Mouse (Mus musculus) embryo, embryonic 10.5 days (tissue): ENCODE measurements at regions not wholly inside any gene's neighbourhood (a gene's known extent, or its start where the extent isn't known, plus 50 kb on each side); places are given as distances from the start of the nearest gene placed in this dataset.

ENCODE experiments used
- DNase-seq: peaks from one replicate; pipeline ENCODE4 v3.0.0-alpha.2; 2015; ENCODE audit warnings: low spot score

GRCm38 (mm10) chr14:31945125-31945524 lies 83.7 kb upstream of the Galnt15 start:
- DNase-seq = no peak

DNA sequence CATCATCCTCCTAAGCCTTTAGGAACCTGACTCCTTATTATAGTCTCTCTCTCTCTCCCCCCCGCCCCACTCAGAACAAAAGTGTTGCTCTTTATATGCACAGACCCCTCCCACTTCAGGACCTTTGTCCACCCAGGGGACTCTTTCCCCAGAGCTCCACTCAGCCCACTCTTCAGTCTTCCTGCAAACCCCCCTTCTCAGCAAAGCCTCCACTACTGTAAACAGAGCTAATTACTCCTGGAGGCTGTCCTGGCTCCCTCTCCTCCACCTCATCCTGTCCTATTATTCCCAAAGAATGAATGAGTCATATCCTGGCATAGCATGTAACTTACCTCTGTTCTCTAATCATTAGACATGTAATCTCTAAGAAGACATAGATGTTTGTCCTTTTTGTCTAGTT lies 82.8 kb upstream of the Galnt15 start:
- DNase-seq = no peak

DNA sequence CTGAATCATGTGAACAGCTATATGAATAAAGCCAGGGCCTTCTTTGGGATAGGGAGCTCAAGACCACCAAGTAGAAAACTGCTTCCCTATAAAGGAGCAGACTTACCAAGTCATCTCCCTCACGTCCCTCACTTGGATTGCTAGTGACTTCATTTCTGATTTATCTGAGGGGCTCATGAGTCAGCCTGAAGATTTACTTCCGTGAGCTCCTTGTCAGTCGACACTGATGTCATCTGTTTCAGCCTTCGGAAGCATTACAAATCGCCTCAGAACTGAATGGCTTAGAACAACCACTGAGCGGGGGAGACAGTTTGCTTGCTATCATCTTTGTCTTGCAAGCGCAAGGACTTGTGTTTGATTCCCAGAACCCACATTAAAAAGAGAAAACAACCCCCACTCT lies 81.5 kb upstream of the Galnt15 start:
- DNase-seq = peak; percentile 27

GRCm38 (mm10) chr14:31951894-31952293 lies 76.9 kb upstream of the Galnt15 start:
- no peak for DNase-seq

DNA sequence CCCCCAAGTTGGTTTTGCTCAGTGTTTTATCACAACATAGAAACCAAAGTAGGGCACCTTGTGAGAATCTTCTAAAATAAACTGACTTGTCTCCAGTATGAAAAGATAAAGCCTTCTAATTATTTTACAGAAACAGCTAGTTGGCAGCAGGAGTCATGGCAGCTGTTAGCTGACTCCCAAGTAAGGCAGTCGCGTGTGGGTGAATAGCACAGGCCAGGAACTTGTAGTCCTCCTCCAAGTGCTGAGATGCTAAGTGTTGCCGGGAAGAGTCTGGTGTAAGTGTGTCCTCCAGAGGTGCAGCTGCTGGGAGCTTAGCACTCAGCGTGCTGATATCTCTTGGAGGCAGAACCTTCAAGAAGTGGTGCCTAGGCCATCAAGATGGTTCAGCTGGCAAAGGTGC lies 75.0 kb upstream of the Galnt15 start:
- no peak for DNase-seq

- peak; percentile 90 for DNase-seq
Measured at GRCm38 (mm10) chr14:31954945-31955344, 73.8 kb upstream of the Galnt15 start.

GRCm38 (mm10) chr14:31957211-31957638 lies 71.6 kb upstream of the Galnt15 start:
- no peak for DNase-seq

- no peak for DNase-seq
Measured at GRCm38 (mm10) chr14:31960201-31960854, 68.5 kb upstream of the Galnt15 start.

DNA sequence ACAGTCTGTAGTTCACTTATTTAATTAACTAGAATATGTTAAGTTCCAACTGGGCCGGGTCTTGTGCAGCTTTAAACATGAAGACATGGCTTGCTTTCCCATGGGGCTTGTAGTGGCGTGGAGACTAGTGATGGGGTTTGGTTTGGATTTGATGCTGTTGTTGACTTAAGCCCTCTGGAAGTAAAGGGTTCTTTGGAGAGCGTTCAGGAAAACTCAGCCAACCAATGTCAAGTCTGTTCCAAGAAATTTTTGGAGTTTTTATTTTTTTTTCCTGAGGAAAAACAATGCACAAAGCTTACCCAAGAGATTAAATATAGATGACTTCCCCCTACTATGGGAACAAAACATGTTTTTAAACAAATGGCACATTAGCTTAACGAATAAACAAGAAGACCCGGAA lies 67.3 kb upstream of the Galnt15 start:
- DNase-seq = no peak

DNA sequence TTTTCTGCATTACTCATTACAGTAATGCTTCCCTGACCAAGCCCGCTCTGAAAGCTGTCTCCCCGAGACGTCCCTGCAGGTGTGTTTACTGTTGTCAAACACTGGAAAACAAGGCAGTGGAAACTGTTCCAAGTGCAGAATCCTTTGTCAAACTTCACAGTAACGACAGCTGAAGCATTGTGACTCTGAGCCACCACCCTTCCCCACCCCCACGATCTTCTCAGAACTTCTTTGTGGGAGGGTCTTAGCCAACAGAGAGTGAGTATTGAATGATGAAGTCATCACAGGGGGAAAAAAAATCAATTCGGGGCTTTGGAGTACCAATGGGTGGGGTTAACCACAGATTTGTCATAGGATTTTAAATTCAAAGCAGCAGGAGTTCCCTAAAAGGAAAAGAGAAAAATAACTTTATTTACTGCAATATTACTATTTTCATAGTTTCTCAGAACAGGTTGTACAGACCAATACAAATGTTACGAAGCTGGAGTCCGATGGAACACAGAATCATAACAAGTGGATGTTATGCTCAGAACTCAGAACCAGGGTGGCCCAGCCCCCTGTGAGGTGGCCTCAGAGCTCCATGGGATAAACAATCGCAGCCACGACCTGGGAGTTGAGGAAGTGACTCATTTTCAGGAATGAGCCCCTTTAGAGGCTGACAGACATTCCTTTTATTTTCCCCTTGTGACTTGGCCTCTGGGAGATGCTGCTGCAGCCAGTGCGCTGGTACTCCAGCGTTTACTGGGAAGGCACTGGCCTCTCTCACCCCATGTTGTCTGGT lies 65.5 kb upstream of the Galnt15 start:
- no peak for DNase-seq

DNA sequence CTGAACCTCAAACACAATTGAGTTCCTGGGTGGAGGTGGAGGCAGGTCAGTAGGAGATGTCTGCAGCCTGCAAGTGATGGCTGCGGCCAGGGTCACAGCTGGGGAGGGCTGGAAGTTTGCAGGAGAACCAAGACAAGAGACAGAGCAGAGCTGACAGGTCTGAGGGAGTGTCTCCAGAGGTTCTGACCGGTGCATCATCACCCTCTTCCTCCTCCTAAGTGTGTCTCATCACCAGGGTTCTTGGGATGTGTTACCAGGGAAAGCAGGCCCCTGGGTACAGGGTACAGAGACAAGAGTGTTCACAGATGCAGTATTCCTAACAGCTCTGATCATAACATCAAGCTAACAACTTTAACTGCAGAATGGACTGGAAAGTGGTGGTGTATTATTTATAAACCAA lies 64.7 kb upstream of the Galnt15 start:
- DNase-seq = no peak

- DNase-seq = no peak
Measured at GRCm38 (mm10) chr14:31964831-31965230, 64.0 kb upstream of the Galnt15 start.

GRCm38 (mm10) chr14:31969531-31969930 lies 59.3 kb upstream of the Galnt15 start:
- no peak for DNase-seq

- no peak for DNase-seq
Measured at GRCm38 (mm10) chr14:31970245-31970830, 58.5 kb upstream of the Galnt15 start.

DNA sequence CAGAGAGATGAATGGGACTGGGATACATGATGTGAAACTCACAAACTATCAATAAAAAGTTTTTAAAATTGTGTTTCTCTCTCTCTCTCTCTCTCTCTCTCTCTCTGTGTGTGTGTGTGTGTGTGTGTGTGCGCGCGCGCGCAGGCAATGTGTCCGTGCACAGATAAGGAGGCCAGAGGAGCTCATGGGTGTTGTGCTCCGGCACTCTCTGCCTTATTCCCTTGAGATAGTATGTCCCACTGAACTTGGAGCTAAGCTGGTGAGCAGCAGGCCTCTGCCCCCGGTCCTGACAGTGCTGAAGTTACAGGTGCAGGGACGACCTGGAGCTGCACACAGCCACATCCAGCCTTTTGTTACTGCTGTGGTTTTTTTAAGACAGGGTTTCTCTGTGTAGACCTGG lies 57.9 kb upstream of the Galnt15 start:
- DNase-seq = no peak

DNA sequence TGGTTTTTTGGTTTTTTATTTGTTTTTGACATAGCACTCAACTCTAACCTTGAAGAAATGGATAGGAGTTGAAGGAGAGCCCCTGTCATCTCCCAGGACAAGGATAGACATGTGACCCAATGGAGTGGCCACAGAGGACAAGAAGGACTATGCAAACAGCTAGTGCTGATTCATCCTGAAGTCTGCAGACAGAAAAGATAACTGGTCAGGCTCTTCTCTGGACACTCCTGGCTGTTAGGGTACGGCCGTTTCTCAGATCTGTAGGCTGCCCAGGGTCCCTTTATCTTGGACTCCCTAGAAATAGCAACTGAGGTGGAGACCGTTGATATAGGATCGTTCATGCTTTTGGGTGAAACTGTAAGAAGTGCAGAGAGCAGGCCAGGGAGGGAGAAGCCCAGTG lies 55.1 kb upstream of the Galnt15 start:
- no peak for DNase-seq

GRCm38 (mm10) chr14:31978196-31978595 lies 50.6 kb upstream of the Galnt15 start:
- no peak for DNase-seq

GRCm38 (mm10) chr14:31978690-31979089 lies 50.1 kb upstream of the Galnt15 start:
- no peak for DNase-seq
